Mouse (Mus musculus) heart, adult 8-10 months (tissue): Measurements from ENCODE around the gene Prps1l1. TPM values are rescaled to one million over a fixed set of nuclear protein-coding genes. Genes with fewer than 3 reads are reported as not detected.

ENCODE experiments used
- DNase-seq: peaks from one replicate; pipeline ENCODE4 v3.0.0; 2022; ENCODE audit warnings: low spot score
- total RNA-seq, 4 experiments: library from RNA; stranded (reverse); gene quantifications; 2 replicates each; pipeline ENCODE4 v1.2.4; 2022

Gene Prps1l1
- total RNA-seq, 4 experiments from 2014 or later, result not detected

DNA sequence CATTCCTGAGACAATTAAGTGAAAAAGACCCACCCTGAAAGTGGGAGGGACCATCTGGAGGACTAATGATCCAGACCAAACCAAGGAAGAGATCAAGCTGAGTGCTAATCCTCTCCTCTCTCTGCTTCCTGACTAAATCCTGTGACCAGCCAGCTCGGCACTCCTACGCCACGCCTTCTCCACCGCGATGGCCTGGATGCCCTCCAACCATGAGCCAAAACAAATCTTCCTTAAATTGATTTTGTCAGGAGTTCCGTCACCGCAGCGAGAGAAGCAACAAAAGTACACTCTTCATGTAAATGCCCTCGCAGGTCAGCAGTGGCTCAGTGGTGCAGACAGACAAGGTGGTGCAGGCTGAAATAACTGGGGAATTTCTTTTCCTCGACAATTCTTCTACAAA lies 37.5 kb downstream of the Prps1l1 start:
- no peak for DNase-seq

GRCm38 (mm10) chr12:35025916-35026432 lies 41.4 kb downstream of the Prps1l1 start:
- DNase-seq, result no peak

GRCm38 (mm10) chr12:35027533-35027932 lies 43.0 kb downstream of the Prps1l1 start:
- no peak for DNase-seq

Other genes with a start within 250 kb of the Prps1l1 start
- 10 to 100 TPM; 15.6 to 20.6 (median 19.3) TPM for gene Hdac9, start 67.7 kb upstream of the Prps1l1 start, total RNA-seq
- gene Snx13, start 62.4 kb downstream of the Prps1l1 start, total RNA-seq, result 10 to 100 TPM; 57.1 to 78.2 (median 70.0) TPM